Mouse (Mus musculus) small intestine, adult 2 months (tissue): Measurements from ENCODE around the gene Rasal3.

Source experiments
- CTCF ChIP-seq: fragments of 200-500 bp; IDR thresholded peaks from 2 replicates; pipeline ENCODE4 v1.5.1; 2012; ENCODE audit warnings: low read depth, mild to moderate bottlenecking, control low read depth, inconsistent platforms, low read length, moderate library complexity, mixed read lengths; ENCODE audit not compliant: insufficient replicate concordance, insufficient read length; ENCODE audit errors: extremely low read depth
- POLR2A ChIP-seq: fragments of 200-500 bp; IDR thresholded peaks from 2 replicates; pipeline ENCODE4 v1.6.1; 2012; ENCODE audit warnings: low read depth, mild to moderate bottlenecking, control low read depth, inconsistent platforms, low read length, moderate library complexity

DNA sequence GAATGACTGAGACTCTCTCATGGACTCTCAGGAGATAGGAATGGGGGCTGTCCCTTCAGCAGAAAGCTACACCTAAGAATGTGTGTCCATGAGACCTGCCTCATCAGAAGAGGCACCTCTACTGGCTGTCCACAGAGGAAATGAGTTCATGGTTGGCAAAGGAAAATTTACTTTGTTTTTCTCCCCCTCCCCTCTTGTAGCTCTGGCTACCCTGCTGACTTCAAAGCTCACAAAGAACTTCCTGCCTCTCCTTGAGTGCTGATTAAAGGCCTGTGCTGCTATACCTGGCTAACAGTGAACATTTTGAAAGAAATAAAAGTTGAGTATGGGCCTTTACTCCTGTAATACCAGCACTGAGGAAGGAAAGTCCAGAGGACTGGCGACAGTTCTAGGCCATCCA lies 62.3 kb downstream of the Rasal3 start:
- TF ChIP-seq POLR2A (no peak), CTCF (no peak)
